Mouse (Mus musculus): ENCODE measurements around the gene Actr3b.
"Not testable (repeated sequence)": the region's sequence is repeated elsewhere in the genome, so short reads cannot be mapped to it uniquely, and the experiment has no call there.

Gene Actr3b

DNA sequence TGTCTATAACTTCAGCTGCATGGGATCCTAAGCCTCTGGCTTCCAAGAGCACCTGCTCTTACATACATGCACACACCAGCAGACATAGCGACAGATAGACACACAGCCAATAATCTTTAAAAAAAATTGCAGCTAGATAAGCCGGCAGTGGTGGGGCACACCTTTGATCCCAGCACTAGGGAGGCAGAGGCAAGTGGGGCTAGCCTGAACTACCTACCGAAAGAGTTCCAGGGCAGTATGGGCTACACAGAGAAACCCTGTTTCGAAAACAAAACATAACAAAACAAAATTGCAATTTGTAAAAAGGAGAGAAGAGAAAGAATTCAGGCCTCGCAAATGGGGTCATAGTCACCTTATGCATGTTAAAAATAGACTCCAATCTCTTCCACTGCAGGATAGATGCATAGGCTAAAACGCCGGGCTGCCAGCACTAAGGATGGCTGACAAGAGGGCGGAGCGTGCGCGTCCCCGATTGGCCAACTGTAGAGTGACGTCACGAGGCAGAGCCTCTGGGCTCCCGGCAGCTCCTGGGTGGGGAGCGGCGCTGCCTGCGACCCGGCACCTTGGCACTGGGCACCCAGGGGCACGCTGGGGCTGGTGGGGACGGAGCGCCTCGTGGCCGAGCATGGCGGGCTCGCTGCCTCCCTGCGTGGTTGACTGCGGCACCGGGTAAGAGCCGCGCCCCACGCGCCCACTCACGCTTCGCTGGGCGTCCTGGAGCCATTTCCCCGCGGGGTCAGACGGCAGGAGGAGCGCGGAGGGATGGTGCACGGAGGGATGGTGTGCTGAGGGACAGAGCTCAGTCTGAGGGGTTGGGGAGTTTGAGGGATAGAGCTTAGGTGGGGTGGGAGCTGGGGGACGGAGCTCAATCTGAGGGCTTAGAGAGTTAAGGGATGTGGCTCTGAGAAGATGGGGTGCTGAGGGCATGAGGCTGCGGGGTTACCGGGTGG is at the start of gene Actr3b:
TSS of gene Actr3b (plus strand) at position 538 of the 950 bp plus-strand sequence.
- peak; percentile 88 for DNase-seq (ENCODE audit: low spot score)

DNA sequence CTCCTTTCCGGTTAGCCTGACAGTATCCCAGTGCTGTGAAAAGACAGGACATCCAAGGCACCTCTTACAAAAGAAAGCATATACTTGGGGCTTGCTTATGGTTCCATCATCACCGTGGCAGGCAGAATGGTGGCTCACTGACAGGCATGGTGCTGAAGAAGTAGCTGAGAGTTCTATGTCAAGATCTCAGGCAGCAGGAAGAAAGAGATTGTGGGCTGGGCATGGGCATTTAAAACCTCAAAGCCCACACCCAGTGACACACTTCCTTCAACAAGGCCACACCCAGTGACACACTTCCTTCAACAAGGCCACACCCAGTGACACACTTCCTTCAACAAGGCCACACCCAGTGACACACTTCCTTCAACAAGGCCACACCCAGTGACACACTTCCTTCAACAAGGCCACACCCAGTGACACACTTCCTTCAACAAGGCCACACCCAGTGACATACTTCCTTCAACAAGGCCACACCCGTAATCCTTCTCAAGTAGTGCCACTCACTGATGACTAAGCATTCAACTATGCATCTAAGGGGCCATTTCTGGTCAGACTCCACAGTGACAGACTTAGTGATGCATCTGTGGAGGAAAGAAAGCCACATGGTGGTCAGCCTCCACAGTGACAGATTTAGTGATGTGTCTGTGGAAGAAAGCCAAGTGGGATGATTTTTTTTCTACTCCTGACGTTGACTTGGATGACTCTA is 46.6 kb upstream of the Actr3b start:
- DNase-seq (ENCODE audit: low spot score) = not testable (repeated sequence)

DNA sequence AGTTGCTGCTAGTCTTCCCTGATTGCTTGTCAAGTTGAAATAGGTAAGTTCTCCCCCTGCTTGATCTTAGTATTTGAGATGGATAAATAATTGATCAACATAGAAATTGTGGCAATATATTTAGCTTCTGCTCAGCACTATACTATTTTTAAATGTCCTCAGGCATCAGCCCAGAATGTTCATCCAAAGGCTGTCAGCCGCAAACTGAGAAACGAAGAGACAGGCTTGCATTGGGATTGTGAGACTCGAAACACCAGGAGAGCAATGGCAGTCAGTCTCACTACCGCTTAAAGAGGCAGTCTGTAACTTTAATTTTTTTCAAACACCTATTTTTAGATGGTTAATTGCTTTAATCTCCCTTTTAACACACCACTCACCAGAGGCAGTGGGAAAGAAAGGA is 40.4 kb upstream of the Actr3b start:
- no peak for DNase-seq (ENCODE audit: low spot score)

DNA sequence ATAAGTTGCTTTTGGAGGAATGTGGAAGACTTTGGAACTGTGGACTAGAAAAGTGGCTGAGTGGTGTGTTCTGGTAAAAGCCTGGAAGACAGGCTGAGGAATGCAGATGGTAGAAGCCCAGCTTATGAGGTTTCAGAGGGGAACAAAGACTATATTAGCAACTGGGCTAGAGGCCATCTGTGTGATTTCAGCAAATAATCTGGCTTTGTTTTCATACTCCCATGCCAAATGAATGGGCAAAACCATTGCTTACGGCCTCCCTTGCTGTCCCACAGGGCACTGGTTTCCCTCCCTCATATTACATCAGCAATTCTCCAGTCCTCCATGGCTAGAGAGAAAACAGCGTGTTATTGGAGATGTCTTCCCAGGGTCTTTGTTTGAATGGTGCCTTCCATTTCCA is 36.8 kb upstream of the Actr3b start:
- DNase-seq (ENCODE audit: low spot score) = no peak

DNA sequence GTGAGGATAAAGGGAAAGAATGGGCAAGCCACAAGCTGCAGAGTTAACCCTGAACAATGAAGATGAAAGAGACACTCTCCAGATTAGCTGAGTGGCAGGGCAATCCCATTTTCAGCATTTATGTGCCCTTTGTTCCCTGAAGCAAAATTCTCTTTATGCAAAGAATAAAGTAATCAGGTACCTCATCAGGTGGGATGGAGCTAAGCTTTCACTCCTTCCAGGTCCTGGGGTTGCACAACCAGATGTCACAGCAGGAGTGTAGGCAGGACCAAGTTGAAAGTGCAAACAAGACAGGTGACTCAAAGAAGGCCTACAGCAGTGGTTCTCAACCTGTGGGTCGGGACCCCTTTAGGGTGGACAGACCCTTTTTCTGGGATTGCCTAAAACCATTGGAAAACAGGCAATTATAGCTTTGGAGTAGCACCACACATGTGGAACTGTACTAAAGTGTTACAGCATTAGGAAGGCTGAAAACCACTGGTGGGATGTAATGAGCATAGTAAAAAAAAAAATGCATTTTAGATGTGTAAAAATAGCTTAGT is 35.6 kb upstream of the Actr3b start:
- DNase-seq (ENCODE audit: low spot score) = no peak

DNA sequence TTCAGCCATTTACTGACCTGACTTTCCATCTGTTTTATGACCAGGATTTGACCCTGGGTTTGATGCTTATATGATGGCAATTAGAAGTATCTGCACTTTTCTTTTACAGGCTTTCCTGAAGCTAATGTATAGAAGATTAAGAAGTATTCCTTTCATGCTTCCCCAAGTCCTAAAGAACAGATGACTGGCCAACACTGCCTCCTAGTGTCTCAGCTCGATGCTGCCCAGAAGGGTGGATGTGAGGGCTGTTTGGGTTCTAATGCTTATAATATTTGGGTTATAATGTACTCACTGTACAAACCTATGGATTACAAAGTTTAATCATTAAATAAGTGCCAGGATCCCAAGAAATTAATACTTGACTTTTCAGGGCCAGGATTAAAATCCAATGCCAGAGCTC is 25.5 kb upstream of the Actr3b start:
- DNase-seq (ENCODE audit: low spot score) = peak; percentile 64

DNA sequence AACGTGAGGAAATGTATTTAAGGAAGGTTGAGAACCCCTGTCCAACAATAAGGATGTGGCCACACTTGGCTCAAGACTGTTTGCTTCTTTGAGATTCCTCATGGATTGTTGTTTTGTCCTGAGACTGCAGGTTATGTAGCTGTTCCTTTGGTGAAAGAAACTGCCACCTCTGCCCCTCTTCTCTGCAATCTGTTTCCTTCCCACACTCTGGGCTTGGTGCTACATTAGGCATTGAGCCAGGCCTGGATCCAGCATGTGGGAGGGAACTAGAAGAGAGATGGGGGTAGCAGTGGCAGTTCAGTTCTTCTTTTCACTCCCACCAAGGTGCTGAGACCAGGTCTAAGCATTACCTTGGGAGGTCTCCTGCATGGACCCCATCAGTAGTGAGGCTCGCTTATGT is 23.9 kb upstream of the Actr3b start:
- DNase-seq (ENCODE audit: low spot score) = no peak

DNA sequence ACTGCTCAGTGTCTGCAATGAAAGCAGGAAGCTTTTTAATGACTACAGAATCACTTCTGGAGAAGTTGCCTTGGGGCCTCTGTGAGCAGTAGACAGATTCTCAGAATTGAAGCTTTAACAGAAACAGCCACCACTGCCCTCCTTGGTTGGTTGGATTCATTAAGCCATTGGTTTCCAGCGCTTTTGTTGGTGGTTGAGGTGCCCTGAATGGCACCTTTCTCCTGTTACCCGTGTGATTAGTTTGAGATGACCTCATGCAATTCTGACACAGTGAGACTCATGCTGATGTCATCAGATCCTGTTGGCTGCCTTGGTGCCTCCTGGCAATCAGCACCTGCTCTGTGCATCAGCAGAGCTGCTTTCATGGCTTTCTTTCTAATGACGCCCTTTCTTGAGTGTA is 21.3 kb upstream of the Actr3b start:
- DNase-seq (ENCODE audit: low spot score) = no peak

DNA sequence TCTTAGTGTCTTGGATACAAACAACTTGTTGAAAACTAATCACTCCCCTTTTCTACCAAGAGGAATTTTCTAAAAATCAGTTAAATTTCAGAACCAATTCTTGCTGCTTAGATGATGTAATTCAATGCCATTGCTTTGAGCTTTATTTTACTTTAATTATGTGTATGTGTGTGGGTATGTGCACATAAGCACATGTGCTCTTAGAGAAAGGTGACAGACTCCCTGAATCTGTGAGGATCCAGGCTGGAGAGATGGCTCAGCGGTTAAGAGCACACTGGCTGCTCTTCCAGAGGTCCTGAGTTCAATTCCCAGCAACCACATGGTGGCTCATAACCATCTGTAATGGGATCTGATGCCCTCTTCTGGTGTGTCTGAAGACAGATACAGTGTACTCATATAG is 20.9 kb upstream of the Actr3b start:
- DNase-seq (ENCODE audit: low spot score) = not testable (repeated sequence)

DNA sequence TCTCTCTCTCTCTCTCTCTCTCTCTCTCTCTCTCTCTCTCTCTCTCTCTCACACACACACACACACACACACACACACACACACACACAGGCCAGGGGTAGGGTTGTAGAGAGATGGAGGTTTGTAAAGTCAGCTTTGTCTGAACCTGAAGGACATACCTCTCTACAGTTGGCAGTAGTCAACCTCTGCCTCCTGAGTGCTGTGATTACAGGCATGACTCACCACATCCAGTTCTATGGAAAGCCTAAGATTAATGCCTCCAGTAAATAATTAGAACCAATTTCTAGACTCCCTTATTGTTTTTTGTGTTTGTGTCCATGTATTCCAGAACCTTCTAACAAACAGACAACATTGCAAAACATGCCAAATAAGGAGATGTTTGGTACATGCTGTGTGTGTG is 11.9 kb upstream of the Actr3b start:
- no peak for DNase-seq (ENCODE audit: low spot score)

DNA sequence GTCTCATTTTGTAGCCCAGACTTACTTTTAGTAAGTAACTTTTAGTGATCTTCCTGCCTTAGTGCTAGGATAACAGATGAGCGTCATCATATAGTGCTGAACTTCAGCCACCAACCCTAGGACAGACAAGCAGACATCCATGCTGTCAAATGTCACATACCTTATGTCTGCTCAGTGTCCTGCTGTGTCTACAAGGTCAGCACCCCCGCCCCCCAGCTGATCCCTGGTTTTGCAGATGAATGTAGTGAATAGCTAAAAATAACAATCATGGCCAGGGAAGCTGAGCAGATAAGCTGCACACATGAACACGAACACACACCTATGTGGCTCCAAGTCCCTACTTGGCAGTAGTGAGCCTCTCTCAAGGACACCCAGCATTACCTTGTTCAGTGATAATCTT is 11.2 kb upstream of the Actr3b start:
- no peak for DNase-seq (ENCODE audit: low spot score)

DNA sequence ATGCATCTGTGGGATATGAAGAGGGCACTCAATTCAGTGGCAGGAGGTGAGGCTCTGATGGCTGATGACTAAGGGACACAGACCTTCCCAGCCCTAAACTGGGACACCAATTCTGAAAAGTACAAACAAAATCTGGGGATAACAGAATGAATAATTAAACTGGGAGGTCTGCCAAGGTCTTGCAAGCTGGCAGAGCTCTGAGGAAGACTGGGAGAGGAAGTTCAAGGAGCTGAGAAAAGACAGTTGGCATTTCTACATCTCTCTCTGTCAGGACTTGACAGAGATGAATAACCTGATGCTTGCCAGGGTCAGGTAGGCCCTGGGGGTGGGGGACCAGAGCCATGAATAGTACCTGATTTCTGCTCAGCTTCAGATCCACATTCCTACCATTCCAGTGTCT is 8.2 kb upstream of the Actr3b start:
- no peak for DNase-seq (ENCODE audit: low spot score)

DNA sequence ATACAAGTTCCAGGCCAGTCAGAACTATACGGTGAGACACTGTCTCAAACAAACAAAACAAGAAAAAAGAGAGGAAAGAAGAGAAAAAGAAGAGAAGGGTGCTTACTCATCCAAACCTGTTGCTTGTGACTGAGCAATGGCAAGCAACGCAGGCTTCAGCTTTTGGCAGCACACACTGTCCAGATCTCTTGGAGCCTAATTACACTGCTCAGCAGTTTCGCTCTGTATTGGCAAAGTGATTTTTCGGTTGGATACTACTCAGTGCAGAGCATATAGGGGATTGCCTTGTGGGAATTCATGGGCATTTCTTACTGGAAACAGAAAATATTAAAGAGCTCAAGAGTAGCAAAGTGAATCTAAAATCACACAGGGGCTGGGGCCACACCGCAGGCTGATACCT is 6.9 kb upstream of the Actr3b start:
- no peak for DNase-seq (ENCODE audit: low spot score)

DNA sequence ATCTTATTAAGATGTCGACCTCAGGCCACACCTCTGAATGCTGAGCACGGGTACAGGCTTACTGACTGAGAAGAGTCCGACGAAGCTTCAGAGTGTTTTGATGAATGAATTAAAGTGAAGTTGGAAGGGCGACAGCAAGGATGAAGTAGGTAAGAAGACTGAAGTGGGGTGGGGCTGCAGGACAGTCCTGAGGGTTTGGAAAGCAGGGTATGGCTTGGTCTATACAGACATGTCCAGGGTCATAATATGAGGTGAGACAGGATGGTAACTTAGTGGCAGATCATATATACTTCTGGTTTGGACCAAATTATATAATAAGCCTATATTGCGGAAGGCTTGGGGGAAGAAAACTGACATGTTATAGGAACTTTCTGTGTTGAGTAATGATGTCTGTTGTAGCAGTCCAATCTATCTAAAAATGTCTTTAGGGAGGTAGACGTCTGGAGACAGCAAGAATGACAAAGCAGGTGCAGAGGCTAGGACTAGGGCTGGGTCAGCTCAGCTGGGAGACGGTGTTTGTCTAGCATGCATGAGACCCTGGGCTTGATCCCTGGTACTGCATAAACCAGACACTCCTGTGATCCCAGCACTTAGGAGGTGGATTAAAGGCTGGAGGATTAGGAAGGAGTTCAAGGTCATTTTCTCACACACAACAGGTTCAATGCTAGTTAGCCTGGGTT is 6.1 kb upstream of the Actr3b start:
- DNase-seq (ENCODE audit: low spot score) = no peak

DNA sequence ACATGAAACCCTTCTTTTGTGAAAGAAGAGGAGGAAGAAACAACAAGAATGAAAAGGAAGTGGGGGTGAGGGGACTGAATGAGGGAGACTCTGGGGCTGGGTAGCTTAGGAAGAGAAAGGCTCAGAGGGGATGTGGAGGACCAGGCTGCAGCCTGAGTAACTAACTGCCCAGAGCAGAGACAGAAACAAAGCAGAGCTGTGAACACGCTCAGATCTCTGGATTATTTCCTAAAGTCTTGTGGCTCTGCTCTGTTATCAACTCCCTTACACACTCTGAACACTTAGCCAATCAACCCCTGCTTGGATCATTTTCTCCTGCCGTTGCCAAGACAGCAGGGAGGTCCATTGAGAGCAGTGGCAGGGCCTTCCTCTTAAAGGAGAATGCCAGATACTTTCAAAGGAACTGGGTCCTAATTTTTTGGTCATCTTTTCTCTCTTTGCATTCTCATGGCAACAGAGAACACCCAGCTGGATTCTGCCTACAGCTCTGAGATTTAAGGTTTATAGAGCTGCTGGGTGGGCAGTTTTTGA is 5.5 kb upstream of the Actr3b start:
- DNase-seq (ENCODE audit: low spot score) = no peak

DNA sequence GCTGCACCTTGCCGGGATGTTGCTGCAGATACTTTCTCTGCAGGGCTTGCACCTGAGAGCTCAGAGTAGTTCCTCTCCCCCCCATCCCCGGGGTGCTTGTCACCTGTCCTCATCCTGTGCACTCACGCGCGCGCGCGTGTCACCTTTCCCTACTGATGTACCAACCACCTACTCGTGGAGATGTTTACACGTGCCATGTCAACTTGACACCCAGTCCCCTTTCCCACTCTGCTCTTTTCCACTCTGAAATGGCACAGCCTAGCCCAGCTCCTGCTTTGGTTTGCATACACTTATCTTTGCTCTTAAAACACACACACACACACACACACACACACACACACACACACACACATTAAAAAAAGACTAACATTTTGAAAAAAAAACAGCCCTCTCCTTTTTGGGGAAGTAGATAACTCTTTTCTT is 624 bp downstream of the Actr3b start:
- peak; percentile 50 for DNase-seq (ENCODE audit: low spot score)

DNA sequence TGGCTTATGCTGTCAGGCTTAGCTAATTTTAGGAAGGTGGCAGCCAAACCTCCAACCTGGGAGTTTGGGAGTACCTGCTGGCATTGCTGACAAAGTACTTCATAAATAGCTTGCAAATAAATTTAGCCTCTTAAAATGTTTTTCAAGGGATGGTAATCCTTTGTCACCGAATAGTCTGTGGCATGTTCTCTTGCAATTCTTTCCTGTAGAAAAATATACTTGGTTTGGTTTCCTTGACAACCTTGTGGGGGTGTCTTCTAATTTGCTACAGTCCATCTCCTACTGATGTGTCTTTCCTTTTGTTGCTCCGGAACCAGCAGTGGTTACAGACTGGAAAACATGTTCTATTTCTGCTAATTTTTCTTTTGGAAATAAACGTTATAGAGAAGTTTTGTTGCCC is 1.1 kb downstream of the Actr3b start:
- DNase-seq (ENCODE audit: low spot score) = no peak

DNA sequence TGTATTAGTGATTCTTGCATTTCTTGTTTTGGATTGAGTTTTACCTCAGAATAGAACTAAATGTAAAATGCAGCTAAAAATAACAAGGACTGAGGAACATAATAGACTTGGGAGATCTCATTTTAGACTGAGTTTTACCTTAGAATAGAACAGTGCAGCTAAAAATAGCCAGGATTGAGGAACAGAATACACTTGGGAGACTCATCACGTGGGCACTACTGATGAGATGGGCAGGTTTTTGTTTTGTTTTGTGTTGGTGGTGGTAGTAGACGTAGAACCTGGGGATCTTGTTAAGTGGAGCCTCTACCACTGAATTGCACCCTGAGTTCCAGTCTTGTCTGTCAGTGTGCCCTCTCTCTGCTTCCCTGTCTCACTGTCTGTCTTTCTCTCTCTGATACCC is 2.1 kb downstream of the Actr3b start:
- DNase-seq (ENCODE audit: low spot score) = no peak

DNA sequence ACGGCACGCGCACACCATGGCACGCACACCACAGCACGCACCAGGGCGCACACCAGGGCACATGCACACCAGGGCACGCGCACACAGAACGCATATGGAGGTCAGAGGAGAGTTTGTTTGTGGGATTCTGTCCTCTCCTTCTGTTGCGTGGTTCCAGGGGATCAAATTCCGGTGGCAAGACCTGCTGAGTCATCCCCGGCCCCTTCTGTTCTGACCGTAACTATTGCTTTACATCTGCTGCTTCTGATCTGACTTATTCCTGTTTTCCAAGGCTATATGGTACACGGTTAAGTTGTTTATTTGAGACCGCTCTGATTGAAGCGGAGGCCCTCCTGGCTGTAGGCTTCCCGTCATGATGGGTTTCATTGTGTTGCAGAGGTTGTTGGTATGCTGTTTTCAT is 9.2 kb downstream of the Actr3b start:
- no peak for DNase-seq (ENCODE audit: low spot score)

DNA sequence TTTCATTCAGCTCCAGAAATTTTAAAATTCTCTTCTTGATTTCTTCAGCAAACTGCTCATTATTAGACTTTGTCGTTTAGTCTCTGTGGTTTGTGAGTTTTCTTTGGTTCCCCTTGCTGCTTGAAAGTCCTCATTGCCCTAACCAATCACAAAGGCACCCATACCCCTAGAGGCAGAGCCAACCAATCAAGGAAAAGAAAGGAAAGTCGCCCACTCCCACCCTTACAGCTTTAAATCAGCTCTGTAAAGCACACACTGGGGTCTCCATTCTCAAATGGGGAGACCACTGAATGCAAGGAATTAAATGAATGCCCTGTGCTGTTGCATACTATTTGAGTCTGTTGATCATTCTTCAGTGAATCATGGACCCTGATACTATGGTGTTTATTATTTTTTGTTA is 9.6 kb downstream of the Actr3b start:
- DNase-seq (ENCODE audit: low spot score) = no peak

DNA sequence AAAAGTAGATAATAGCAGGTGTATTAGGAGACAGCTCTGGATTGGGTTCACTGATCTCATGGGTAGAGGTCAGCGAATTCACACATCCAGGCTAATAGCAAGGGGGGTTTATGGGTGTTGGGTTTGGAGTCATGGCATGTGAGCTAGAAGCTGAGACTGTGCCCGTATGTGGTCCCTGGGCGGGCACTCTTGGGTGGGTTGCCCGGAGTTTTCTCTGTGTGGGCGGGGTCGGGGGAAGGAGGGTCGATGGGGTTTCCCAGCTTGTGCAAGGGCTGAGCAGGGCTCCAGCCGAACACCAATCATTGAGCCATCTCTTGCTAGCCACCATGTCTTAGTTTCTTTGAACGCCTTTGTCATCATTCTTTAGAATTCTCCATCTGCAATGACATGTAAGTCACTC is 12.7 kb downstream of the Actr3b start:
- no peak for DNase-seq (ENCODE audit: low spot score)
